Mouse (Mus musculus) ES-Bruce4 (cell line): ENCODE results near the gene Enpp6. TPM values are rescaled to one million over a fixed set of nuclear protein-coding genes. Genes with fewer than 3 reads are reported as not detected.

Source experiments
- H3K27ac ChIP-seq: 2 replicates; pipeline ENCODE4 v1.5.1; 2012; ENCODE audit warnings: low read length, inconsistent platforms; ENCODE audit not compliant: insufficient read depth
- H3K27me3 ChIP-seq: 2 replicates; pipeline ENCODE4 v1.6.1; 2012; ENCODE audit warnings: mild to moderate bottlenecking, low read length, inconsistent platforms; ENCODE audit not compliant: control insufficient read depth, poor library complexity, insufficient read depth, severe bottlenecking
- H3K36me3 ChIP-seq: 2 replicates; pipeline ENCODE4 v1.6.1; 2012; ENCODE audit warnings: inconsistent platforms, mild to moderate bottlenecking, low read length, moderate library complexity; ENCODE audit not compliant: control insufficient read depth, poor library complexity, insufficient read depth, severe bottlenecking
- H3K4me1 ChIP-seq: one replicate; pipeline ENCODE4 v1.8.1; 2011; ENCODE audit warnings: low read length; ENCODE audit not compliant: control insufficient read depth, insufficient read depth
- H3K4me3 ChIP-seq: 2 replicates; pipeline ENCODE4 v1.5.1; 2011; ENCODE audit warnings: low read depth, mild to moderate bottlenecking, low read length
- H3K9ac ChIP-seq: 2 replicates; pipeline ENCODE4 v1.6.1; 2012; ENCODE audit warnings: low read depth, mild to moderate bottlenecking, inconsistent platforms; ENCODE audit not compliant: poor library complexity, severe bottlenecking
- H3K9me3 ChIP-seq: replicated peaks from 2 replicates; pipeline ENCODE4 v1.6.1; 2012; ENCODE audit warnings: mild to moderate bottlenecking, low read length, inconsistent platforms; ENCODE audit not compliant: control insufficient read depth, poor library complexity, insufficient read depth, severe bottlenecking
- CTCF ChIP-seq: IDR thresholded peaks from one replicate; pipeline ENCODE4 v1.8.1; 2011; ENCODE audit warnings: low read depth, low read length
- EP300 ChIP-seq: IDR thresholded peaks from 2 replicates; pipeline ENCODE4 v1.6.1; 2011; ENCODE audit warnings: low read depth, low read length; ENCODE audit not compliant: insufficient read depth
- POLR2A ChIP-seq: IDR thresholded peaks from one replicate; pipeline ENCODE4 v1.8.1; 2011; ENCODE audit warnings: low read length; ENCODE audit not compliant: insufficient read depth
- polyA plus RNA-seq: library from polyadenylated mRNA; stranded (reverse); fragments of >200 nt; gene quantifications from 2 replicates; pipeline ENCODE4 v1.2.4, GENCODE M21; 2011; ENCODE audit warnings: low read depth; ENCODE audit not compliant: missing spikeins, insufficient read depth, insufficient read length

Enpp6 gene
- polyA plus RNA-seq, 1 experiment: not detected

- H3K9me3 ChIP-seq: no peaks in the 10 kb centered on the region
- H3K36me3 ChIP-seq: no peaks in the 10 kb centered on the region
- no peak overlapping the region for H3K9ac ChIP-seq
- TF ChIP-seq POLR2A: no peak
- no peak for TF ChIP-seq CTCF
- TF ChIP-seq EP300: no peak
- H3K27me3 ChIP-seq: no peaks in the 10 kb centered on the region
- H3K4me3 ChIP-seq: peak overlapping the region; percentile 35
- no peak overlapping the region for H3K27ac ChIP-seq
- H3K4me1 ChIP-seq: no peaks in the 10 kb centered on the region
These were observed 20.9 kb upstream of the Enpp6 start for GRCm38 (mm10) chr8:46965812-46966211.

GRCm38 (mm10) chr8:46968721-46969120, 18.0 kb upstream of the Enpp6 start:
- no peak for TF ChIP-seq EP300
- TF ChIP-seq POLR2A: no peak
- no peak for TF ChIP-seq CTCF
- H3K4me3 ChIP-seq: no peak overlapping the region
- H3K9me3 ChIP-seq: peaks cover 1% of the 10 kb centered on the region; the same call in 1 of the 2 replicates
- H3K4me1 ChIP-seq: no peaks in the 10 kb centered on the region
- H3K27me3 ChIP-seq: no peaks in the 10 kb centered on the region
- H3K9ac ChIP-seq: no peak overlapping the region
- no peaks in the 10 kb centered on the region for H3K36me3 ChIP-seq
- no peak overlapping the region for H3K27ac ChIP-seq

GRCm38 (mm10) chr8:46969386-46969785, 17.3 kb upstream of the Enpp6 start:
- TF ChIP-seq EP300: no peak
- TF ChIP-seq POLR2A: no peak
- no peak for TF ChIP-seq CTCF
- Histone ChIP-seq H3K4me3 (no peak overlapping the region), H3K4me1 (no peaks in the 10 kb centered on the region), H3K27me3 (no peaks in the 10 kb centered on the region), H3K9ac (no peak overlapping the region), H3K36me3 (no peaks in the 10 kb centered on the region), H3K27ac (no peak overlapping the region), H3K9me3 (peaks cover 7% of the 10 kb centered on the region)

GRCm38 (mm10) chr8:46977376-46977775, 9.3 kb upstream of the Enpp6 start:
- TF ChIP-seq CTCF (no peak), POLR2A (no peak), EP300 (no peak)
- H3K9ac ChIP-seq: no peak overlapping the region
- H3K4me1 ChIP-seq: no peaks in the 10 kb centered on the region
- H3K9me3 ChIP-seq: peaks cover 15% of the 10 kb centered on the region
- no peaks in the 10 kb centered on the region for H3K27me3 ChIP-seq
- H3K27ac ChIP-seq: no peak overlapping the region
- H3K36me3 ChIP-seq: no peaks in the 10 kb centered on the region
- no peak overlapping the region for H3K4me3 ChIP-seq

- no peak overlapping the region for H3K9ac ChIP-seq
- H3K4me1 ChIP-seq: no peaks in the 10 kb centered on the region
- H3K4me3 ChIP-seq: no peak overlapping the region
- no peak overlapping the region for H3K27ac ChIP-seq
- H3K27me3 ChIP-seq: no peaks in the 10 kb centered on the region
- no peak for TF ChIP-seq CTCF
- TF ChIP-seq EP300: no peak
- TF ChIP-seq POLR2A: no peak
- no peaks in the 10 kb centered on the region for H3K9me3 ChIP-seq
- H3K36me3 ChIP-seq: no peaks in the 10 kb centered on the region
These were observed 4.5 kb upstream of the Enpp6 start for GRCm38 (mm10) chr8:46982166-46982565.

GRCm38 (mm10) chr8:46982770-46983169, 3.9 kb upstream of the Enpp6 start:
- H3K9ac ChIP-seq: no peak overlapping the region
- H3K27me3 ChIP-seq: no peaks in the 10 kb centered on the region
- H3K4me3 ChIP-seq: no peak overlapping the region
- H3K4me1 ChIP-seq: no peaks in the 10 kb centered on the region
- TF ChIP-seq CTCF: no peak
- TF ChIP-seq EP300: no peak
- no peak for TF ChIP-seq POLR2A
- H3K9me3 ChIP-seq: no peaks in the 10 kb centered on the region
- no peak overlapping the region for H3K27ac ChIP-seq
- no peaks in the 10 kb centered on the region for H3K36me3 ChIP-seq
